Mouse (Mus musculus): Measurements from ENCODE around the gene F2. TPM values are rescaled to one million over a fixed set of nuclear protein-coding genes. Genes with fewer than 3 reads are reported as not detected.

The F2 gene
- polyA plus RNA-seq, 1 experiment from 2014 or later: 0.36 TPM

Other genes with a start within 250 kb of the F2 start
- 149 and 163 TPM in 2 replicates for gene 1110051M20Rik, start 191.7 kb downstream of the F2 start, polyA plus RNA-seq (2014; fragmentation: Nextera tagmentation; extraction: Ambion mirVana)
- gene Lrp4, start 178.9 kb downstream of the F2 start, polyA plus RNA-seq (2014; fragmentation: Nextera tagmentation; extraction: Ambion mirVana): 6.4 and 7.2 TPM in 2 replicates
- 117 and 123 TPM in 2 replicates for gene Ckap5, start 109.7 kb downstream of the F2 start, polyA plus RNA-seq (2014; fragmentation: Nextera tagmentation; extraction: Ambion mirVana)
- gene Zfp408, start 13.4 kb upstream of the F2 start, polyA plus RNA-seq (2014; fragmentation: Nextera tagmentation; extraction: Ambion mirVana): 6.4 and 9.3 TPM in 2 replicates
- 85.9 and 89.3 TPM in 2 replicates for gene Arhgap1, start 13.4 kb upstream of the F2 start, polyA plus RNA-seq (2014; fragmentation: Nextera tagmentation; extraction: Ambion mirVana)
- 42.3 and 43.5 TPM in 2 replicates for gene Atg13, start 74.2 kb upstream of the F2 start, polyA plus RNA-seq (2014; fragmentation: Nextera tagmentation; extraction: Ambion mirVana)
- gene Harbi1, start 74.4 kb upstream of the F2 start, polyA plus RNA-seq (2014; fragmentation: Nextera tagmentation; extraction: Ambion mirVana): 16.5 and 17.7 TPM in 2 replicates
- 23.6 and 24.2 TPM in 2 replicates for gene Ambra1, start 93.7 kb upstream of the F2 start, polyA plus RNA-seq (2014; fragmentation: Nextera tagmentation; extraction: Ambion mirVana)